In genomic region chr19:7611942-7612757, GRCm38 (mm10) we compare ENCODE assay signal across 8 mouse cellular contexts. TPM values are rescaled to one million over a fixed set of nuclear protein-coding genes. Genes with fewer than 3 reads are reported as not detected.
DNase-seq lines count a peak whose midpoint lies in the region; ATAC-seq and TF ChIP-seq lines count a peak whose summit lies in the region.

Hrasls5 (plus strand) TSS chr19:7612541.

- peak within 1 kb of the TSS; percentile 68 for H3K4me2 ChIP-seq in kidney, embryonic 16.5 days (replicated peaks; ENCODE audit: low read depth, low read length)
- peak within 1 kb of the TSS; percentile 94 for H3K4me2 ChIP-seq in stomach, embryonic 16.5 days (ENCODE audit: low read depth, low read length)

- H3K27ac ChIP-seq in kidney, embryonic 16.5 days (ENCODE audit: low read length), result no peak within 1 kb of the TSS
- H3K27ac ChIP-seq in layer of hippocampus, adult 2 months, result no peak within 1 kb of the TSS
- peak within 1 kb of the TSS; percentile 56; the same call in 1 of the 2 replicates for H3K27ac ChIP-seq in stomach, embryonic 16.5 days (ENCODE audit: low read length)

- H3K4me1 ChIP-seq in kidney, embryonic 16.5 days (ENCODE audit: insufficient read depth, low read length), result peaks cover 12% of the 10 kb centered on the region
- peaks cover 12% of the 10 kb centered on the region for H3K4me1 ChIP-seq in stomach, embryonic 16.5 days (ENCODE audit: control insufficient read depth, insufficient read depth, low read length)

- peak within 1 kb of the TSS; percentile 48 for H3K9ac ChIP-seq in kidney, embryonic 16.5 days (replicated peaks; ENCODE audit: low read length)
- peak within 1 kb of the TSS; percentile 73 for H3K9ac ChIP-seq in stomach, embryonic 16.5 days (ENCODE audit: low read length)

- no peak for DNase-seq in kidney, adult 9 months
- peak; percentile 62 to 68 for DNase-seq in frontal cortex, postnatal 36 days (ENCODE audit: low spot score in 2 of 2)
- DNase-seq in layer of hippocampus, adult 2 months (ENCODE audit: low spot score in 2 of 2), result peak; percentile 49 to 60

- H3K27me3 ChIP-seq in kidney, embryonic 16.5 days (ENCODE audit: insufficient read depth, low read length), result peaks cover 11% of the 10 kb centered on the region; the same call in 1 of the 2 replicates
- H3K27me3 ChIP-seq in stomach, embryonic 16.5 days (ENCODE audit: control insufficient read depth, insufficient read depth, low read length), result no peaks in the 10 kb centered on the region

- no peaks in the 10 kb centered on the region for H3K36me3 ChIP-seq in kidney, embryonic 16.5 days (ENCODE audit: insufficient read depth, low read length)
- H3K36me3 ChIP-seq in stomach, embryonic 16.5 days (ENCODE audit: control insufficient read depth, insufficient read depth, low read length), result no peaks in the 10 kb centered on the region

- peak within 1 kb of the TSS; percentile 39 for H3K4me3 ChIP-seq in kidney, embryonic 16.5 days (ENCODE audit: low read length)
- peak within 1 kb of the TSS; percentile 59 for H3K4me3 ChIP-seq in layer of hippocampus, adult 2 months
- peak within 1 kb of the TSS; percentile 48 for H3K4me3 ChIP-seq in stomach, embryonic 16.5 days (replicated peaks; ENCODE audit: low read length)

- TF ChIP-seq CTCF in layer of hippocampus, adult 2 months (conservative IDR thresholded peaks at IDR 0.05), result peak; percentile 37

- H3K9me3 ChIP-seq in kidney, embryonic 16.5 days (ENCODE audit: low read length), result no peaks in the 10 kb centered on the region
- no peaks in the 10 kb centered on the region for H3K9me3 ChIP-seq in stomach, embryonic 16.5 days (replicated peaks; ENCODE audit: control insufficient read depth, low read length)

- peak; percentile 77 for ATAC-seq in kidney, embryonic 16.5 days (ENCODE audit: low FRiP score, low TSS enrichment)
- peak; percentile 29; the same call in 1 of the 2 replicates for ATAC-seq in common myeloid progenitor, adult 5-6 weeks (replicated peaks; ENCODE audit: low read depth, poor library complexity, severe bottlenecking)
- ATAC-seq in megakaryocyte-erythroid progenitor cell, adult 5-6 weeks (replicated peaks; ENCODE audit: low FRiP score, low TSS enrichment, poor library complexity, severe bottlenecking), result peak; percentile 21; the same call in 1 of the 2 replicates
- ATAC-seq in stomach, embryonic 16.5 days (ENCODE audit: insufficient read depth, low FRiP score), result peak; percentile 37; the same call in 1 of the 2 replicates
- ATAC-seq in monocyte, adult 5-6 weeks (replicated peaks; ENCODE audit: insufficient number of reproducible peaks, low FRiP score, low TSS enrichment, poor library complexity, severe bottlenecking), result no peak

- WGBS in kidney, embryonic 16.5 days, result 2% methylated on average over 52 of the region's 54 CpGs
- WGBS in stomach, embryonic 16.5 days, result 4% methylated on average over 53 of the region's 54 CpGs

RNA-seq across cellular contexts. Expression of gene Hrasls5, which starts in this region (rescaled TPM):
- 0.41 TPM in 1 of 2 replicates, not detected in the other for polyA plus RNA-seq in kidney, embryonic 16.5 days (2015; fragmentation: Nextera tagmentation; extraction: Ambion mirVana)
- not detected in 2 replicates for total RNA-seq in common myeloid progenitor, adult 5-6 weeks (2017)
- total RNA-seq in layer of hippocampus, adult 2 months (2021), result not detected
- not detected in 2 replicates for total RNA-seq in megakaryocyte-erythroid progenitor cell, adult 5-6 weeks (2014; fragmentation: Nextera tagmentation)
- total RNA-seq in megakaryocyte-erythroid progenitor cell, adult 5-6 weeks (2017), result not detected in 2 replicates
- polyA plus RNA-seq in stomach, embryonic 16.5 days (2015; fragmentation: Nextera tagmentation; extraction: Ambion mirVana), result not detected in 2 replicates
- total RNA-seq in monocyte, adult 5-6 weeks (2017), result 0.96 to 1.3 TPM in 2 of 3 replicates, not detected in the other

Comparison
In these comparisons a context has a peak if more than half of its experiments do, and no peak if none do; other contexts are left out.
1. Peak in ATAC-seq, H3K4me3 ChIP-seq, H3K9ac ChIP-seq and H3K4me2 ChIP-seq in kidney, embryonic 16.5 days; RNA of the gene not detected or under 1 TPM.
2. Peak in ATAC-seq in common myeloid progenitor, adult 5-6 weeks; RNA of the gene not detected or under 1 TPM.
3. Peak in DNase-seq and H3K4me3 ChIP-seq in layer of hippocampus, adult 2 months; RNA of the gene not detected or under 1 TPM.
4. Peak in ATAC-seq in megakaryocyte-erythroid progenitor cell, adult 5-6 weeks; RNA of the gene not detected or under 1 TPM.
5. Peak in ATAC-seq, H3K4me3 ChIP-seq, H3K27ac ChIP-seq, H3K9ac ChIP-seq and H3K4me2 ChIP-seq in stomach, embryonic 16.5 days; RNA of the gene not detected or under 1 TPM.